Mouse (Mus musculus): ENCODE results near the gene Med26.

The Med26 gene

DNA sequence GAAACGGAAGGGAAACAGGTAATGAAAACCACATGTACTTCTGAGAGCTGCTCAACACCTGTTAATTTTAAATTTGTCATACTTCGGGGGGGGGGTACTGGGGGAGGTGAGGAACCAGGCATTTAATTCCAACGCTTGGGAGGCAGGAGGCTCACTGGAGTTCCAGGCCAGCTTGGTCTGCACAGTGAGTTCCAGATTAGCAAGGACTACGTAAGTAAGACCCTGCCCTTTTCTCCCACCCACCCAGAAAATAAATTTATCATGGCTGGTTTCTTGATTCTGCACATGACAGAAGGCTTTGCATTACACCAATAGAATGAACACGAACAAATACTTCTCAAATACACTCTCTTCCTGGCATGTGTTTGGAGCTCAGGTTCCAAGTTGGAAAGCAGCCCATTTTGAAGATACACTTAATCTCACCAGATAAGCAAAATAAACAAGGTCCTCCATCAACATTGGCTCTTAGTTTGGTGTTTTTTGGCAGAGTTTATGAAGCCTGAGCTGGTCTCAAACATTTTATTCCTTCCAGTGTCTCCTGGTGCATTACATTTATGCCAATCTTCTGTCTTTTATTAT lies 1.3 kb upstream of the Med26 start:
- in situ Hi-C loops (cut with MboI, MseI): loop anchor here in 1 of 2 experiments (5.0 kb wide), 1 partner anchor 52 kb away; no protein-coding TSS in a partner anchor

GRCm38 (mm10) chr8:72548644-72549313 lies 709 bp upstream of the Med26 start:
- in situ Hi-C loops (cut with MboI, MseI): loop anchor here in 1 of 2 experiments (5.0 kb wide), 1 partner anchor 51 kb away; no protein-coding TSS in a partner anchor

DNA sequence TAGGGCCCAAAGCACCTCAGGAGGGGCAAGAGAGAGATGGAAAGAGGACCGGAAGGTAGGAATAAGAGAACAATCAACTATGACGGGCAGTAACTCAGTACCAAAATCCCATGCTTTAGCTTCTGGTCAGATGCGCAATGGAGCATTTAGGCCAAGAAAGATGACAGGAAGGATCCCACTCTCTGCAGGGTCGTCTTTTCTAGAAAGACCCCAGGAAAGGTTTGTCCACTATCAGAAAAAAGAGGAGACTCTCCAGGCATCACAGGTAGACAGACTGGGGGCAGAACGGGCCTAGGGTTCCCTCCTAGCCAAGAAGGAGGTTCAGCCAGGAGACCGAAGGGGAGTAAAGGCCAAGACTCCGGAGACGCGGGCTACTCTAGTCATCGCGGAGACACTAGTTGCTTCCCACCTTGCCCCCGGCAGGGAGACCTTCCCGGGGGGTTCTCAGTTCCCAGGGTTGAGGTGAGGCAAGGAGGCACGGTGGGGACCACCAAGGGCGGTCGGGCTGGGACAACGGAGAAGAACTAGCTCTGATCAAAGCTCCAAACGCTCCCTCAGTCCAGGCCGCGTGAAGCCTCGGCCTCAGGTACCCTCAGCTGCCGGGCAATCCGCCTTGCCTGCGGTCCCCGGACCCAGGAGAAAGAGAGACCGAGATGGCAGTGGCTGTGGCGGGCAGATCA lies 808 bp downstream of the Med26 start:
- in situ Hi-C loops (cut with MboI, MseI): loop anchor here in 1 of 2 experiments (5.0 kb wide), 1 partner anchor 50 kb away; no protein-coding TSS in a partner anchor

DNA sequence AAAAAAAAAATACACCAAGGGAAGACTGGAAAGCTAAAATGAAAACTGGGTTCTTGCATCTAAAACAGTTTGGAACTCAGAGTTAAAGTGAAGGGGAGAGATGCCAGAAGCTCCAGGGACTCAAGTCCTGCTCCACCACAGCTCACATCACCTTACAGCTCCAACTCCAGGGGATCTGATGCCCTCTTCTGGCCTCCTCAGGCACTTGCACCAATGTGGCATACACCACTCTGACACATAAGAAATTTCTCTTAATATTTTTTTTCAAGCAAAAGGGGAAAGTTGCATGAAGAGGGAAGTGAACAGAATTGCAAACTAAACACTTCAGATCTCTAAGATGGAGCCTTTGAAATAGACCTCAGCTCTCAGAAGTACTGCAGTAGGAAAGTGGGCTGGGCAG lies 8.8 kb downstream of the Med26 start:
- in situ Hi-C loops (cut with MboI, MseI): no loop called here

GRCm38 (mm10) chr8:72534888-72535287 lies 13.2 kb downstream of the Med26 start:
- in situ Hi-C loops (cut with MboI, MseI): no loop called here

DNA sequence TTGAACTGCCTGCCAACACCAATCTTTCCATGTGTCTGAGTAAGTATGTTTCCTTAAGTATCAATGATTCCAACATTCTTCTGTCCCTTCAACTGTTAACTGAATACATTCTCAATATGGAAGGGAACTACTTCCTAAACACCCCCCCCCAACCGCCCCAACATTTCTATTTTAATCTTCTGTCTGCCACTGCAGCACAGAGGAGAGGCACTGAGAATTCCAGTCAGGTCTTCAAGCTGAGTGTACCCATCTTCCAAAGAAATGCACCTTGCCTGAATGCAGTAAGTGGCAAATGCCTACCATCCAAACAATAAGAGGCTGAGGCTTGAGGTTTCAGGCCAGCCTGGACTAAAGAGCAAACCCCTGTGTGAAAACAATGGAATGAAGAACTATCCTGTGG lies 16.0 kb downstream of the Med26 start:
- in situ Hi-C loops (cut with MboI, MseI): no loop called here

GRCm38 (mm10) chr8:72521888-72522287 lies 26.2 kb downstream of the Med26 start:
- in situ Hi-C loops (cut with MboI, MseI): no loop called here

DNA sequence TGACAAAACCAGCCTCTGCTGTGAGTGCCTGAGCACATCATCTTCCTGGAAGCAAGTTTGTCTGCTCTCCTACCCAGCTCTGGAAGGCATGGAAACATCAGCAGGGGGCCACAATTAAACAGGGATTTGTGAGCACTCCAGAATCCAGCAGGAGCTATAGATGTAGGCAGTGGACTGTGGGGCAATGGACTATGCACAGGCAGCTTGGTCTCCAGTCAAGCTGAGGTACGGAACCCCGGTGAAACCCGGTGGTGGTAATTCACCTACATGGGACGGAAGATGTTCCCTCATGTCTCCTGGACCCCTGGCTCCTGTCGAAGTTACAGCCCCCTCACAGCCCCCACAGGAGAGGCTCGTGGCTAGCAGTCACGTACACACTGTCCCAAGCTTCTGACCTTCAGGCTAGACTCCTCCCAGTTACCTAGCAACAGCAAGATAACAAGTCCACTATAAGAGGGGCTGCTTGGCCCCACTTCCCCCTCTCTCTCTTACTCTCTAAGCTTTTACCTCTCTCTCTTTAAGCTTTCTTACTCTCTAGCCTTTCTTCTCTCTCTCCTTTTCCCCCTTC lies 30.6 kb downstream of the Med26 start:
- in situ Hi-C loops (cut with MboI, MseI): no loop called here

DNA sequence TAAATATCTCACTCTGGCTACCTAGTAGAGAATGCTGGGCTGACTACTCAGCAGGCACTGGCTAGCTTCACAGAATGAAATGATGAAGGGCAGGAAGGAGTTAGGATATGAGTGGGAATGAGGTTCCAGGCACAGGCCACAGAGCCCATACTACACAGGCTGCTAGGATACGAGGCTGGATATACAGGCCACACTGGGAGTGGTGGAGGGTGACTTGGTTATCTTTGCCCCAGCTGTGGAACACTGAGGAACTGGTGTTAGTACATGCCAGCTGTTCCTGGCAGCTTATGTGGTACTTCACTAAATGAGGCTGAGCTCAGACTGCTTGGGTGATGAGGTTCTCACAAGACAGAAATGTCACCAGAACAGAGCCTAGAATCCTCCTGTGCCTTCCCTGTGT lies 34.9 kb downstream of the Med26 start:
- in situ Hi-C loops (cut with MboI, MseI): no loop called here

DNA sequence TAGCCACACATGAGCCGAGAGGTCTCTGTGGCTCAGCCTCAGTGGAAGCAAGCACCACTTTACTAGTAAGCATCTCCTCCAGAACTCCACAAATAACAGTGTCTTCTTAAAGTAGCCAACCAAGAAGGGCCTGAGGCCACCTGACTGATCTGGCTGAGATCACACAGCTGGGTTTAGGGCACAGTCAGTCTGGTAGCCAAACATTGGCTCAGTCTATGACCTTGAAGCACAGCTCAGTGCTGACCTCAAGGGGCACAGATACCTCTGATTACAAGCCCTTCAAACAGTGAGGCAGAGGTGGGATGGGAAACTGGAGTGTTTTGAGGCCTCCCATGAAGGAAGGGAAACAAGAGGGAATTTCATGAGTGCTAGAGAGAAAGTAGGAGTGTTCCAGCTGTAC lies 35.4 kb downstream of the Med26 start:
- in situ Hi-C loops (cut with MboI, MseI): no loop called here

DNA sequence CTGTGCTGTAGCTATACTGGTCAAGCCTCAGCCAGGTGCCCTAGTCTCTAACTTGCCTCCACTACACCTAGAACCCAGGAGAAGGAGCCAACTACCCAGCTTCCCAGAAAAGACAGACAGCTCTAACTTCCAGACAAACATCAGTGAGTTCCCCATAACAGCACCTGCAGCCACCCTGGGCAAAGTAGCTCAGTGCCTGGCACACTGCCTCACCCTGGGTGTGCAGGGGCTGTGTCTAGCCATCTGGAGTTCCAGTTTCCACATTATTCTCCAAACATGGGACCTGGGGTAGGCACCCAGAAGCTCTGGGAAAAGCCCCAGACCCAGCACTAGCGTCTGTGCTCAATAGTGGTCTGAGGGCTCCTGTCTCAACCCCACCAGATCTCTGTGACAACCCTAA lies 40.6 kb downstream of the Med26 start:
- in situ Hi-C loops (cut with MboI, MseI): loop anchor here in 1 of 2 experiments (5.0 kb wide), 1 partner anchor 135 kb away; no protein-coding TSS in a partner anchor

- in situ Hi-C loops (cut with MboI, MseI): loop anchor here in 1 of 2 experiments (5.0 kb wide), 1 partner anchor 138 kb away; no protein-coding TSS in a partner anchor
These were observed 43.3 kb downstream of the Med26 start for GRCm38 (mm10) chr8:72504637-72505314.

GRCm38 (mm10) chr8:72504137-72504536 lies 43.9 kb downstream of the Med26 start:
- in situ Hi-C loops (cut with MboI, MseI): no loop called here

DNA sequence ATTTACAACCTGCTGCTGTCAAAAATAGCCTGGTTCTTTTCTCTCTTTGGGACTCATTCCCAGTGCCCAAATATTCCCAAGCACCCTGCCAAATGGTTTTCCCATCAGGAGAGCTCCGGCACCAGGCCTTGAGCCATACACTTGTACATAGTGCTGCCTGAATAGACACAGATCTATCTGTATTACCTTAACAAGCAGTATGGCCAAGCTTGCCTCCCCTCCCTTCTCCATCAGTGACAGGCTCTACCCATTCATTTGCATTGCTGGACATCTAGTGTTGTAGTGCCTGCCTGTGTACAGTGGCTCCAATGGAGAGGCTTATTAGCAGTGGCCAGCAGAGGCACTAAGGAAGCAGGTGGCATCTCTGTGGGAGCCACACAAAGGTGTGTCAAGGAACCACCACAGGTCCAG lies 47.5 kb downstream of the Med26 start:
- in situ Hi-C loops (cut with MboI, MseI): no loop called here

DNA sequence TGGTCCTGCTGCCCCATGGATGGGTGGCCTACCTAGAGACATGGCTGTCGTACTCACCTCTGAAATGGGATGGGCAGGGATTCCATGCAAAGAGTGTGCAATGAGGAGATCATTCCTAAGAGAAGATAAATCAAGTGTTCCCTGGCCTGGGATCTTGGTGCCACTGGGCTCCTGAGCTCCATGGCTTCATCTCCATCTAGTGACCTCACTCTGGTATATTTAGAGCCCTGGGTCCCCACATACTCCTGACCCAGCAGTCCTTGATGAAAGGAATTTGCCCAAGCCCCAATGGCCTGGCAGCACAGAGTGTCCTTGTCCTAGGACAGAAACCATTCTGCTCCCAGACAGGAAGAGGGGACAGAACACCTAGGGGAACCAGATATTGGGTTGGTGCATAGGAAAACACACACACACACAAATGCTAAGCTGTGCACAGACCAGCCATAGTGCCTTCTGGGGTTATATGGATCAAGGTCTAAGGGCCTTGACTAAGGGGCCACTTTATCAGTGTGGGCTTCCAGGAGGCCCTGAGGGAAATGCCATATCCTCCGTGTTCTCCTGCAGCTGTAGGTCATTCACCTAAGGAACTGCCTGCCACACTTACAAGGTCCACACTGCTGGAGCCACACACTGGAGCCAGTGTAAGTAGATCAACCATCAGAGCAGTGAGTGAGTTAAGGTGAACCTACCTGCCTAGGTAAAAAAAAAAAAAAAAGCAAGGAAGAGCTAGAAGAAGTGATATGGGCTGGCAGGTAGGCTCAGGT lies 48.4 kb downstream of the Med26 start:
- in situ Hi-C loops (cut with MboI, MseI): loop anchor here (5.0 kb wide), 3 partner anchors 48 to 143 kb away; partner anchors contain the start of gene Med26 (in 1 of the 2)

GRCm38 (mm10) chr8:72498527-72498926 lies 49.5 kb downstream of the Med26 start:
- in situ Hi-C loops (cut with MboI, MseI): loop anchor here (5.0 kb wide), 3 partner anchors 49 to 144 kb away; partner anchors contain the start of gene Med26 (in 1 of the 2)

DNA sequence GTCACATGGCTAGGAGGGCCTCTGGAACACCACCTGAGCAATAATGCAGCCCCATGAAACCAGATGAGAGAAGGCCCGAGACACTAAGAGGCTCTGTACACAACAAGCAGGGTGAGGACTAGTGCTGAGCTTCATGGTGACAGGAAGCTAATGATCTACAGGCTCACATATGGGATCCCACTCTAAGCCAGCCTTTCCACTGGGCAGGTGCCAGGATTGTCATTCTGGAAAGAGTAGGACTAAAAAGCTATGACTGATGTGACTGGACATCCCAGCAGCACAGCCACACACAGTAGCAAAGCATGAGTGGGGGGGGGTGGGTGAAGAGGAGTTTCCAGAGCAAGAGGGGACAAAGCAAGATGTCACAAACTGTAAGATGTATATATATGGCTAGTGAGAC lies 50.2 kb downstream of the Med26 start:
- in situ Hi-C loops (cut with MboI, MseI): loop anchor here (5.0 kb wide), 3 partner anchors 49 to 144 kb away; partner anchors contain the start of gene Med26 (in 1 of the 2)

- in situ Hi-C loops (cut with MboI, MseI): loop anchor here (5.0 kb wide), 3 partner anchors 51 to 146 kb away; partner anchors contain the start of gene Med26 (in 1 of the 2)
These were observed 51.9 kb downstream of the Med26 start for GRCm38 (mm10) chr8:72496217-72496616.

DNA sequence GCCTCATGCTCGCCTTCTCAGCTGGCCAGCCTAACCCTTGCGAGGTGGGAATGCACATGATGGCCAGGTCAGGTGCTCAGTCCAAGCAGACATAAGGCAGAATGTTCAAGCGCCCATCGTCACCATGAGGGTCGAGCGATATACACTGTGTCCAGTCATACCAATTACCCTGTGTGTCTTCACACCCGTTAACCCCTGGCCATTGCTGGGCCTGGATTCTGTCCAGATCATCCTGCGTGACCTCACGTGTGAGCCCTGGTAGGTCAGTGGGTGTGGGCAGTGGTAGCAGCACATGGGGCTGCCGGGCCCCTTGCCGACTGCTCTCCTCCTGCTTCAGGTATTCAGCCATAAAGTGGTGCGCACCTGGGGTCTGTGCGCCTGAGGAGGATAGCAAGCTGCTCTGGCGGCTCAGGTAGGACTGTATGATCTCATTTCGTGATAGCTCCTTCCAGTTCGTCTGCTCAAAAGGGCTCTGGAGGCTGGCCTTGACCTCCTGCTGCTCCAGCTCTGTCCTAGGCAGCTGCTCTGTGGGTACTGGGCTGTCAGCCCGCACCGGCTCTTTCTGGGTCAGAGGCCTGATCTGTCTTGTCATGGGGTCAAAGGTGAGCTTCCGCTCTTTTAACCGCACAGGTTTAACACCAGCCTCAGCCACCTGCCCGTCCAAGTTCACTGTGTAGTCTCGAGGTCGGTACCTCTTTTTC lies 52.5 kb downstream of the Med26 start:
- in situ Hi-C loops (cut with MboI, MseI): loop anchor here (5.0 kb wide), 3 partner anchors 52 to 147 kb away; partner anchors contain the start of gene Med26 (in 1 of the 2)

DNA sequence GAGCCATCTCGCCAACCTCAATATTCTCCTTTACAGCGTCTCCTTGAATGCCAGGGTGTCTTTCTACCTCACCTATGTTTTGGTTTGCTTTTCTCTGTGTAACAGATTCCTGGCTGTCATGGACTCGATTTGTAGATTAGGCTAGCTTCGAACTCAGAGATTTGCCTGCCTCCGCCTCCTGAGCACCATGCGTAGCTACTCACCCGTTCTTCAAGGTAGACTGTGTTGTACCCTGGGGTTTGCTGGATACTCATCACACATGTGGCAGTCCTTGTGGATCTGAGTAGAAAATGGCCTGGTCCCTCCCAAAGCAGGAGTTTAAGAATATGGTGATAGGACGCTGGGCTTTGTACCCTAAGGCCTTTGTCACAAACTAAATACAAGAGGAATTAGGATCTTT lies 54.7 kb downstream of the Med26 start:
- in situ Hi-C loops (cut with MboI, MseI): no loop called here

All from T-helper 17 cell (primary cell).